Mouse (Mus musculus) kidney, postnatal 14 days (tissue): ENCODE data around the gene Fam208b.

ENCODE experiments used
- DNase-seq: peaks from one replicate; pipeline ENCODE4 v3.0.0; 2022; ENCODE audit warnings: mixed read lengths

Fam208b gene

GRCm38 (mm10) chr13:3610795-3611438 is at the start of gene Fam208b:
Gene Fam208b, minus strand, starts transcription at chr13:3611108.
- DNase-seq, result peak; percentile 99

- DNase-seq, result peak; percentile 15
Measured at GRCm38 (mm10) chr13:3659163-3660160, 48.6 kb upstream of the Fam208b start.

- DNase-seq, result no peak
Measured at GRCm38 (mm10) chr13:3654432-3654831, 43.5 kb upstream of the Fam208b start.

DNA sequence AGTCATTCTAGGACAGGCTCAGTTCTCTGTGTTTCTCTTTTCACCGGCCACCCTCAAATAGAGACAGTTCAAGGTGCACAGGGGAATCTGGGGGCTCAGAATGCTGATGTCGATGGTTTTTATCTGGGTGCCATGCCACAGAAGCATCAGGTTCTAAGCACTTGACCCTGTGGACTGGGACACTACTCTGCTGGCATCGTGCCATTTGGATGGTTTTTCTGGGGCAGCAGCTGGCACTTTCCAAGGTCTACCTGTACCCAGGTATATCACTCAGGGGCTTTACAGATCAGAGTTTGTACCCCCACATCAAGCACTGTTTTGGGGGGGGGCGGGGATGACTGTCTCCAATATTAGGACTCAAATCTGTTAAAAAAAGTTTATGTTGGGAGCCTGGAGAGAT is 39.7 kb upstream of the Fam208b start:
- DNase-seq, result peak; percentile 51

- DNase-seq, result peak; percentile 63
Measured at GRCm38 (mm10) chr13:3646566-3646965, 35.7 kb upstream of the Fam208b start.

DNA sequence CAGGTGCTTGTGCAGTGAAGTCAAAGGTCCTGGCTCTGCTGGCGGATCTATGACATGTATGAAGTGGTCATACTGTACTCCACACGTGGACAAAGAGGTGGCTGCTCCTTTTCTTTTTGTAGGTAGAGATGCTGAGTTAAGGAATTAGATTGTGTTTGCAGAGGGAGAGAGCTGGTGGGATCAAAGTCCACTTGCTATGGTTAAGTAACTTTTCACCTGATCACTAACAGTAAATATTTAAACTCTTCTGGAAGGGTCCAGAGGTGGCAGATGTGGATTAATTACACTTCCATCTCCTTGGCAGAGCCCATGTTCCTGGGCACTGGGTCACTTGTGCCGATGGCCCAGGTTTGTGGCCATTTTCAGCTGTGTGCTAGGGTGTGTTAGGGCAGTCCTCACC is 35.0 kb upstream of the Fam208b start:
- DNase-seq, result peak; percentile 57

DNA sequence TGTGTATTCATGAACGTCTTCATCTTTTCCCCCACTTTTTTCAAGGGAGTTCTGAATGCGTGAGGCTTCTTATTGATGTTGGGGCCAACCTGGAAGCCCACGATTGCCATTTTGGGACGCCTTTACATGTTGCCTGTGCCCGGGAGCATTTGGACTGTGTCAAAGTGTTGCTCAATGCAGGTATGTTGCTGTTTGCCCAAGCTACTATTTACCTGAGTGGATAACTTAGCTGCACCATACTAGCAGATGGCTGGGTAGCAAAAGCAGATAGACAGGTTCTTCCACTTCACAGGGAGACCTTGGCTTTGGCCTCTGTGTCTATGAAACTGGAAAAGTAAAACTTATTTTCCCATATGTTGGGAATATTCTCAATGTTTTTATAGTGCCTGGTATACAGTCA is 34.0 kb upstream of the Fam208b start:
- DNase-seq, result no peak

GRCm38 (mm10) chr13:3642538-3642937 is 31.6 kb upstream of the Fam208b start:
- no peak for DNase-seq

DNA sequence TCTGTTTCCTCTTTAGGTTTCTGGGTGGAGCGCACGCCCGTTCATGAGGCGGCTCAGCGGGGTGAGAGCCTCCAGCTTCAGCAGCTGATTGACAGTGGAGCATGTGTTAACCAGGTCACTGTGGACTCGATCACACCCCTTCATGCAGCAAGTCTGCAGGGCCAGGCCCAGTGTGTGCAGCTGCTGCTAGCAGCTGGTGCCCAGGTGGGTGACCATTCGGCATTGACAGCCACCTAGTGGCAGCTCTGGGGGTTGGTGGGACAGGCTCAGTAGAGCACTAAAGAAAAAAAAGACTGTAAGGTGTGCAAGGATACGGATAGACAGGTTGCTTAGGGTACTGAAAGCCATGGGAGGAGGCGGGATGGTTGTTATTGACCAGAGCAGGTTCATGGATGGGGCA is 31.1 kb upstream of the Fam208b start:
- DNase-seq, result peak; percentile 39

GRCm38 (mm10) chr13:3636797-3637196 is 25.9 kb upstream of the Fam208b start:
- DNase-seq, result peak; percentile 31

GRCm38 (mm10) chr13:3635076-3635475 is 24.2 kb upstream of the Fam208b start:
- DNase-seq, result peak; percentile 41

DNA sequence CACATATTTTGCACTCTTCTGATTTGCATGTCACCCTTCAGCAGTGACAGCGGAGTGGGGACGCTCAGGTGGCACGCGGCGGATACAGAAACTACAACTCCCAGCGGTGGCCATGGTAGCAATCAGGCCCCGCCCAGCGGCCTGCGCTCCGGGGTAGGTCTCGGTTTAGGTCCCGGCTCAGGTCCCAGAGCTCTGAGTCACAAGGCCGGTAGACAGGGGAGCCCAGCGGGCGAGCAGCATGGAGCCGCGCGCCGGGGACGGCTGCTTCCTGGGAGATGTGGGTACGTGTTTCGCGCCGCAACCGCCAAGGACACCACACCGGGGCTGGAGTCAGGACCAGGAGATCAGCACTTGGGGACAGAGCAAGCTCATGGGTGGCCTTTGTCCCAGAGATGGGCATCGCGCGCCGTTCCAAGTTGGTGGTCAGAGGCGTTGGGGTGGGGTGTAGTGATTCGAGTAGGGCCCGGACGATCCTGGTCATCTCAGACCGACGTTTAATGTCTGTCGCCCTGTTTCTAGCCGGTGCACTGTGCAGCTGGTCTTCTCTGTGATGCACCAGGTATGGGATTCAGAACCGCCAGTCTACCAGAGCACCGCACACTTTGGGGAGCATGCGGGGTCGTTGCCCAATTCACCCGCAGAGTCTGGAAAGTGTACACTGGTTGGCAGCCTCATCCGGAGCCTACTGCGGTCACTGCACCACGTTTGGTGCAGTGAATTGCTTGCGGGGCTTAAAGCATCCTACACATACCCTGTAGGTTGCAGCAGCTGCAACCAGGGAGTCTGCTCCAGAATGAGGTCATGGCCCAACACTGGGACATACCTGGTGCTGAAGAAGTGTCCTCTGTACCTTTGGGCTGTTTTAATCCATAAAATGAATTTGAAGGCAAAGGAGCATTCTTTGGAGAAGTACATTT is 23.2 kb upstream of the Fam208b start, which contains the start of gene Asb13:
Asb13 (plus strand) TSS at position 138 of the 917 bp plus-strand sequence.
- peak; percentile 91 for DNase-seq

GRCm38 (mm10) chr13:3633131-3633530 is 22.2 kb upstream of the Fam208b start:
- no peak for DNase-seq

GRCm38 (mm10) chr13:3632551-3632950 is 21.6 kb upstream of the Fam208b start:
- DNase-seq, result no peak

DNA sequence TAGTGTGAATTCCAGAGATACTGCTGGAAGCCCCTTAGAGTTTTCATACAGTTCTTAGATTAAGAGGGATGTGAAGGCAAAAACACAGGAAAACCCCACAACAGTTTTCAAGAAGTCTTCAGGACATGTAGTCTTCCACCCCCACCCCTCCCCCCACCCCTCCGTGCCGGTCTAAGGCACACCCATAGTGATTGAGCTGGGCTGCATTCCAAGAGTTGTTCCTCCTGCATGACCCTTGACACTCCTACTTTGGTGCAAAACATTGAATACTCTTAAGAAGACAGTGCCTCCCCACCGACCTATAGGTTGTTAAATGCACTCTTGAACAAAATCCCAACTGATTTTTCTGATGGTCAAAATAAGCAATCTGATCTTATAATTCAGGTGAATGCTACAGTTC is 17.2 kb upstream of the Fam208b start:
- DNase-seq, result peak; percentile 52

DNA sequence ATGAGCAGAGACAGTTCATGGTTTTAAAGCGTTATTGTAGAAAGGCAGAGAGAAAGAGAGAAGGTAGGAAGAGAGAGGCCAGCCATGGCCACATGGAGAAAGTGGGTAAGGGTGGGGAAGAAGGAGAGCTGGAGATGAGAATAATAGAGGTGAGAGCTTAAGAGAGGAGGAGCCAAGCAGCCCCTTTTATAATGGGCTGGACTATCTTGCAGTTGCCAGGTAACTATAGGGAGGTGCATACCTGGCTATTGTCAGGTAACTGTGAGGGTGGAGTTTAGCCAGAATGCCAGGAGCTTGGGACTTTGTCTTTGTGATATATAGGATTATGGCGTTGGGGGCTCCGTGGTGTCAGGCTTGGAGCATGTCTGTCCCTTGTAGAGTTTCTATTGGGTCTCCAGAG is 16.2 kb upstream of the Fam208b start:
- no peak for DNase-seq

- DNase-seq, result peak; percentile 36
Measured at GRCm38 (mm10) chr13:3610118-3610794, 652 bp downstream of the Fam208b start.

DNA sequence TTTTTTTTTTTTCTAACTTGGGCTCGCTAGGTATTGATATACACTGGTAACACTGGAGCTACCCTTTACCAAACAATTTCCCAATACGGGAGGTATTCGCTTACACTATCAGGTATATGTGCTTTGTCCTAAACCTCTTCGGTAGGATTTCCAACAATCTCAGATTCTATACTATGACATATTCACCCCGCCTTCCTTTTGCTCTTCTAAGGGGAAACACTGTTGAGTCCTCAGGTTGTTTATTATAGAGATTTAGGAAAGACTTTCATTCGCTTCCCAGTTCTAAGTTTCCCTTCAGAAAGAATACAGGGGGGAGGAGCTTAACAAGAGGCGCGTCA is 1.2 kb downstream of the Fam208b start:
- DNase-seq, result no peak

GRCm38 (mm10) chr13:3596232-3596631 is 14.7 kb downstream of the Fam208b start:
- DNase-seq, result no peak

- DNase-seq, result peak; percentile 67
Measured at GRCm38 (mm10) chr13:3594311-3594710, 16.6 kb downstream of the Fam208b start.

DNA sequence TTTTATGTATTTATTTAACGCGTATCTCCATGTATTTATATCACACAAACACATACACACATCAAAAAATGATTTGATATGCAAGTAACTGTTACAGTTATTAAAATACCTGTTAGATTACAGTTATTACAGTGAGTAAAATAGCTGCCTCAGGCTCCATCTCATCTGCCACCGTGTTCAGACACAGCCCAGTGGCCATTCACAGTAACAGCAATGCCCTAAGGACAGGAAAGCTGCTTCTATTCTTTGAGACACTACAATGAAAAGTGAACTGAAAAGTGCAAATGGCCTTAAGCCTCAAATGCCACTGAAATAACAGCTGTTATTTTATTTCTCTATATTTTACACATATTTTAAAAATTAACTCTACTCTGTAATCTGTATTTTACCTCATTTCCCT is 20.1 kb downstream of the Fam208b start:
- DNase-seq, result no peak

DNA sequence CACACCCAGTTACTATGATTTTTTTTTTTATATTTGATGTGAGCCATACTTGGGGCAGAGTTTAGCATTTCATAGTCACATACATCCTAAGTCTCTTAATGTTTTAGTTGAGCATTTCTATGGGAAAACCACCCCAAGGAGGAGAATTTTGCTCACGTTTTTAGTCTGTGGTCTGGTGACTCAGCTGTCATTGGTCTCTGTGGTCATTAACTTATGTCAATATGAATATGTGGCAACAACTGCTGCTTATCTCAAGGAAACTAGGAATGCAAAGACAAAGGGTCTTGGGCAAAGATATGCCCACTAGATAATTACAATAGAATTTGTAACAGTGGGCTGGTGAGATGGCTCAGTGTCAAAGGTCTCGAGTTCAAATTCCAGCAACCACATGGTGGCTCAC is 47.0 kb downstream of the Fam208b start:
- no peak for DNase-seq
